Mouse (Mus musculus): ENCODE measurements around the gene Ezr. TPM values are rescaled to one million over a fixed set of nuclear protein-coding genes. Genes with fewer than 3 reads are reported as not detected.
"Not testable (repeated sequence)": the region's sequence is repeated elsewhere in the genome, so short reads cannot be mapped to it uniquely, and the experiment has no call there.

Ezr gene
- polyA plus RNA-seq, 1 experiment from 2014 or later, result 289 TPM

GRCm38 (mm10) chr17:6708194-6708593, 74.4 kb downstream of the Ezr start:
- not testable (repeated sequence) for H3K4me2 ChIP-seq (replicated peaks; ENCODE audit: low read depth); H3K4me1 ChIP-seq (replicated peaks; ENCODE audit: control insufficient read depth, insufficient read depth); H3K4me3 ChIP-seq (ENCODE audit: low read depth, low read length); H3K9ac ChIP-seq (ENCODE audit: low read length); H3K36me3 ChIP-seq (ENCODE audit: control insufficient read depth, insufficient read depth, low read length); ATAC-seq (ENCODE audit: low FRiP score, low TSS enrichment); H3K9me3 ChIP-seq (ENCODE audit: control insufficient read depth, low read length); H3K27me3 ChIP-seq (ENCODE audit: control insufficient read depth, insufficient read depth, low read length); H3K27ac ChIP-seq (replicated peaks)
- WGBS, result 87% methylated on average over 2 of the region's 2 CpGs
- DNase-seq (ENCODE audit: low spot score), result peak; percentile 7

- not testable (repeated sequence) for H3K4me3 ChIP-seq (ENCODE audit: low read depth, low read length); ATAC-seq (ENCODE audit: low FRiP score, low TSS enrichment); H3K4me2 ChIP-seq (replicated peaks; ENCODE audit: low read depth); H3K36me3 ChIP-seq (ENCODE audit: control insufficient read depth, insufficient read depth, low read length); H3K4me1 ChIP-seq (replicated peaks; ENCODE audit: control insufficient read depth, insufficient read depth); H3K27ac ChIP-seq (replicated peaks); H3K9me3 ChIP-seq (ENCODE audit: control insufficient read depth, low read length); H3K27me3 ChIP-seq (ENCODE audit: control insufficient read depth, insufficient read depth, low read length); H3K9ac ChIP-seq (ENCODE audit: low read length)
- 89% methylated on average over 5 of the region's 5 CpGs for WGBS
- DNase-seq (ENCODE audit: low spot score), result peak; percentile 8
Measured at GRCm38 (mm10) chr17:6707422-6707821, 75.2 kb downstream of the Ezr start.

- not testable (repeated sequence) for H3K4me3 ChIP-seq (ENCODE audit: low read depth, low read length); H3K36me3 ChIP-seq (ENCODE audit: control insufficient read depth, insufficient read depth, low read length); H3K27ac ChIP-seq (replicated peaks); H3K4me2 ChIP-seq (replicated peaks; ENCODE audit: low read depth); H3K27me3 ChIP-seq (ENCODE audit: control insufficient read depth, insufficient read depth, low read length); ATAC-seq (ENCODE audit: low FRiP score, low TSS enrichment); H3K4me1 ChIP-seq (replicated peaks; ENCODE audit: control insufficient read depth, insufficient read depth); H3K9ac ChIP-seq (ENCODE audit: low read length); H3K9me3 ChIP-seq (ENCODE audit: control insufficient read depth, low read length)
- WGBS, result 71% methylated on average over 5 of the region's 5 CpGs
- DNase-seq (ENCODE audit: low spot score), result peak; percentile 9
Measured at GRCm38 (mm10) chr17:6706448-6706847, 76.1 kb downstream of the Ezr start.

- not testable (repeated sequence) for H3K27ac ChIP-seq (replicated peaks); H3K4me2 ChIP-seq (replicated peaks; ENCODE audit: low read depth); H3K27me3 ChIP-seq (ENCODE audit: control insufficient read depth, insufficient read depth, low read length); H3K4me1 ChIP-seq (replicated peaks; ENCODE audit: control insufficient read depth, insufficient read depth); ATAC-seq (ENCODE audit: low FRiP score, low TSS enrichment); H3K36me3 ChIP-seq (ENCODE audit: control insufficient read depth, insufficient read depth, low read length); H3K9me3 ChIP-seq (ENCODE audit: control insufficient read depth, low read length); H3K4me3 ChIP-seq (ENCODE audit: low read depth, low read length); H3K9ac ChIP-seq (ENCODE audit: low read length)
- WGBS, result 38% methylated on average over 6 of the region's 9 CpGs
- peak; percentile 7 for DNase-seq (ENCODE audit: low spot score)
Measured at GRCm38 (mm10) chr17:6703381-6704270, 79.0 kb downstream of the Ezr start.

GRCm38 (mm10) chr17:6702625-6703221, 79.9 kb downstream of the Ezr start:
- H3K4me1 ChIP-seq (replicated peaks; ENCODE audit: control insufficient read depth, insufficient read depth); H3K27me3 ChIP-seq (ENCODE audit: control insufficient read depth, insufficient read depth, low read length); H3K4me2 ChIP-seq (replicated peaks; ENCODE audit: low read depth); H3K9me3 ChIP-seq (ENCODE audit: control insufficient read depth, low read length); ATAC-seq (ENCODE audit: low FRiP score, low TSS enrichment); H3K4me3 ChIP-seq (ENCODE audit: low read depth, low read length); DNase-seq (ENCODE audit: low spot score); H3K9ac ChIP-seq (ENCODE audit: low read length); H3K27ac ChIP-seq (replicated peaks); H3K36me3 ChIP-seq (ENCODE audit: control insufficient read depth, insufficient read depth, low read length): not testable (repeated sequence)
- 37% methylated on average over 2 of the region's 8 CpGs for WGBS

- WGBS, result 65% methylated on average over 3 of the region's 7 CpGs
- H3K9ac ChIP-seq (ENCODE audit: low read length); H3K36me3 ChIP-seq (ENCODE audit: control insufficient read depth, insufficient read depth, low read length); H3K4me3 ChIP-seq (ENCODE audit: low read depth, low read length); ATAC-seq (ENCODE audit: low FRiP score, low TSS enrichment); H3K4me2 ChIP-seq (replicated peaks; ENCODE audit: low read depth); H3K27ac ChIP-seq (replicated peaks); H3K9me3 ChIP-seq (ENCODE audit: control insufficient read depth, low read length); H3K4me1 ChIP-seq (replicated peaks; ENCODE audit: control insufficient read depth, insufficient read depth); H3K27me3 ChIP-seq (ENCODE audit: control insufficient read depth, insufficient read depth, low read length): not testable (repeated sequence)
- DNase-seq (ENCODE audit: low spot score), result peak; percentile 12
Measured at GRCm38 (mm10) chr17:6700077-6700476, 82.5 kb downstream of the Ezr start.

- WGBS, result 74% methylated on average over 8 of the region's 9 CpGs
- H3K9me3 ChIP-seq (ENCODE audit: control insufficient read depth, low read length); H3K36me3 ChIP-seq (ENCODE audit: control insufficient read depth, insufficient read depth, low read length); H3K4me3 ChIP-seq (ENCODE audit: low read depth, low read length); H3K27me3 ChIP-seq (ENCODE audit: control insufficient read depth, insufficient read depth, low read length); H3K4me1 ChIP-seq (replicated peaks; ENCODE audit: control insufficient read depth, insufficient read depth); H3K27ac ChIP-seq (replicated peaks); H3K4me2 ChIP-seq (replicated peaks; ENCODE audit: low read depth); H3K9ac ChIP-seq (ENCODE audit: low read length): not testable (repeated sequence)
- DNase-seq (ENCODE audit: low spot score) (peak; percentile 54), ATAC-seq (ENCODE audit: low FRiP score, low TSS enrichment) (0 out of 2 replicates have a peak, but pooled peaks have one; percentile 38)
Measured at GRCm38 (mm10) chr17:6699502-6699901, 83.1 kb downstream of the Ezr start.

Measured in stomach, postnatal 0 days (tissue).